Mouse (Mus musculus) liver, embryonic 14.5 days (tissue): ENCODE measurements around the gene Pgpep1l. TPM values are rescaled to one million over a fixed set of nuclear protein-coding genes. Genes with fewer than 3 reads are reported as not detected.

Source experiments
- ATAC-seq: fragments of 200-750 bp; cut with Nextera tagmentation; 2 replicates; pipeline ENCODE4 v1.8.0; 2017; ENCODE audit warnings: moderate number of reproducible peaks, mild to moderate bottlenecking, moderate library complexity; ENCODE audit not compliant: insufficient read depth
- DNase-seq, 3 experiments: peaks; one replicate each; pipeline ENCODE4 v3.0.0-alpha.2; 2012 to 2013; ENCODE audit warnings: low read depth in 3 of 3, low spot score in 3 of 3
- H3K27ac ChIP-seq: fragments of 300-500 bp; sonication (generic); 2 replicates; pipeline ENCODE4 v1.5.1; 2014; ENCODE audit warnings: moderate library complexity, mild to moderate bottlenecking, control low read depth, inconsistent platforms
- H3K27me3 ChIP-seq: fragments of 300-500 bp; sonication (generic); 2 replicates; pipeline ENCODE4 v1.6.1; 2014; ENCODE audit warnings: mild to moderate bottlenecking, low read length, moderate library complexity; ENCODE audit not compliant: control insufficient read depth, insufficient read depth
- H3K36me3 ChIP-seq: fragments of 300-500 bp; sonication (generic); replicated peaks from 2 replicates; pipeline ENCODE4 v1.6.1; 2014; ENCODE audit warnings: low read depth; ENCODE audit not compliant: control insufficient read depth, insufficient read depth
- H3K4me1 ChIP-seq, 2 experiments: fragments of 200-500 bp in 1 of 2; fragments of 300-500 bp in 1 of 2; sonication (generic) in 1 of 2; replicated peaks; 2 replicates each; pipeline ENCODE4 v1.6.1; 2012 to 2014; ENCODE audit warnings: antibody characterized with exemption in 1 of 2, inconsistent platforms in 1 of 2, low read length in 1 of 2; ENCODE audit not compliant: control insufficient read depth in 2 of 2, insufficient read depth in 2 of 2
- H3K4me2 ChIP-seq: fragments of 300-500 bp; sonication (generic); 2 replicates; pipeline ENCODE4 v1.6.1; 2014; ENCODE audit warnings: low read depth, mild to moderate bottlenecking, control low read depth, moderate library complexity
- H3K4me3 ChIP-seq, 2 experiments: fragments of 200-500 bp in 1 of 2; fragments of 300-500 bp in 1 of 2; sonication (generic) in 1 of 2; 2 replicates each; pipeline ENCODE4 v1.5.1; 2012 to 2014; ENCODE audit warnings: low read depth in 2 of 2, low read length in 2 of 2, mild to moderate bottlenecking in 2 of 2, control low read depth in 1 of 2, inconsistent platforms in 1 of 2, moderate library complexity in 1 of 2; ENCODE audit not compliant: insufficient read depth in 1 of 2
- H3K9ac ChIP-seq: fragments of 300-500 bp; sonication (generic); replicated peaks from 2 replicates; pipeline ENCODE4 v1.6.1; 2014; ENCODE audit warnings: mild to moderate bottlenecking, control low read depth, moderate library complexity
- H3K9me3 ChIP-seq: fragments of 300-500 bp; sonication (generic); 2 replicates; pipeline ENCODE4 v1.6.1; 2016; ENCODE audit warnings: low read length, mixed read lengths; ENCODE audit not compliant: control insufficient read depth
- CTCF ChIP-seq: IDR thresholded peaks from 2 replicates; pipeline ENCODE4 v1.5.1; 2016; ENCODE audit warnings: antibody characterized with exemption, low read depth, control low read depth
- EP300 ChIP-seq: IDR thresholded peaks from 2 replicates; pipeline ENCODE4 v1.6.1; 2016; ENCODE audit warnings: antibody characterized with exemption, low read depth
- WGBS: fragments of 180-500 bp; shearing (Covaris S2); extraction: QIAGEN DNeasy Blood & Tissue Kit; methylation state at CpG from one replicate; pipeline ENCODE4 v1.1.7; 2014; ENCODE audit not compliant: insufficient replicate concordance; 5-methylcytosine and 5-hydroxymethylcytosine counted together
- polyA plus RNA-seq, 2 experiments: library from polyadenylated mRNA; depleted of rRNA in 1 of 2; stranded (reverse) in 1 of 2; unstranded in 1 of 2; fragments of >200 nt; fragmentation: Nextera tagmentation in 1 of 2; extraction: Ambion mirVana in 1 of 2; gene quantifications; 2 replicates each; pipeline versions ENCODE4 v1.2.1 to v1.2.3; 2012 to 2014

The Pgpep1l gene
- polyA plus RNA-seq, 2 experiments = not detected

DNA sequence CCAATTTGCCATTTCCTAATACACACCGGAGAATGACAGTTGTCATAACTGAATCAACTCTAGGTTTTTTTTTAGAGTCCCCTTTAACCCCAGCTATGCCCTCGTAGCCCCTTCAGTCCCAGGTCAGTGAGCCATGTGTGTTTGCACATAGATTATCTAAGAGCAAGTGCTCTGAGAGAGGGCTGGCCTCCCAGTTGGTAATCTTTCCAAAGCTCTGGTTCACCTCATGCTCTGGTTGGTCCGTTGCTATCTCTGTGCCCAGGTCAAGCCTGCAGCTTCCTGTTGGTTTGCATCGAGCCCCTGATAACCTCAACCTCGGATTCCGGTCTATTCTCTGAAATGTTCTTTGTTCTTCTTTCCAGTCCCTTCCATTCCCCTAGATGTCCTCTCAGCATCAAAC is 74.8 kb downstream of the Pgpep1l start:
- Histone ChIP-seq H3K27ac (no peak overlapping the region), H3K4me1 (peaks cover 9 to 32% of the 10 kb centered on the region in 2 experiments), H3K36me3 (peaks cover 5% of the 10 kb centered on the region), H3K4me2 (peak overlapping the region; percentile 45), H3K9ac (no peak overlapping the region), H3K9me3 (no peaks in the 10 kb centered on the region), H3K4me3 (peak overlapping the region in 1 of 2 experiments; percentile 3; a peak in 1 of 4 replicates), H3K27me3 (no peaks in the 10 kb centered on the region)
- ATAC-seq (peak; percentile 87), DNase-seq (peak; percentile 52 to 58 (median 55))
- WGBS = 1% methylated on average over 6 of the region's 6 CpGs
- TF ChIP-seq EP300 (peak; percentile 87), CTCF (no peak)

Other genes starting within 250 kb of the Pgpep1l start
- gene Fam169b, start 9.6 kb upstream of the Pgpep1l start, polyA plus RNA-seq (2012; rRNA removed) = 0.24 and 0.28 TPM in 2 replicates
- 0.21 and 0.30 TPM in 2 replicates for gene Fam169b, start 9.6 kb upstream of the Pgpep1l start, polyA plus RNA-seq (2014; fragmentation: Nextera tagmentation; extraction: Ambion mirVana)